Mouse (Mus musculus) testis, adult 10 weeks (tissue): ENCODE data around the gene Ugt1a10. TPM values are rescaled to one million over a fixed set of nuclear protein-coding genes. Genes with fewer than 3 reads are reported as not detected.

Experiments used
- polyA plus RNA-seq: library from polyadenylated mRNA; stranded (reverse); fragments of 350-450 nt; fragmentation: Illumina TruSeq; extraction: RNeasy Lipid Tissue Mini Kit (QIAGEN cat#74804); gene quantifications from one replicate; pipeline ENCODE4 v1.2.3, GENCODE M21; 2014; ENCODE audit warnings: low read depth, low replicate concordance

Ugt1a10 gene
- not detected for polyA plus RNA-seq

GRCm38 (mm10) chr1:88055088-88055487 lies at the start of gene Ugt1a10:
Gene Ugt1a10 (plus strand): TSS chr1:88055388.

DNA sequence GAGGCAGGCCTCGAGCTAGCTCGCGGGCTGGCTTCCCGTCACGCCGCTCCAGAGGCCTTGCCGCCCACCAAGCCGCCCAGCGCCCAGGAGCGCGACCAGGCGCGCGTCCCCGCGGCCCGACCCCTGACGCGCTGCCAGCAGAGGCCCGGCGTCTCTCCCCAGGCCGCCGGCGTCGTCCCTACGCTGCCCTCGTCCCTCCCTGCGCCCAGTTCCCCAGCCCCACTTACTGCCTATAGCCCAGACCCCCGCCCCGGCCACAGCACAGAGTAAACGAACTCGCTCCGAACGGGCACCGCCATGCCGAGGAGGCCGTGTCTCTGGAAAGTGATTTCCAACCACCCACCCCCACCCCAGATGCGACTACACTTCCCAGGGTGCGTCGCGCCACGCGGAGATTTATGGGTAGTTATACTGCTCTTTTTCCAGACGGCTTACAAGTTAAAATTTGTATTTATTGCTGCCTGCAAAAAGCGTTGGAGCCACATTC lies 46.9 kb upstream of the Ugt1a10 start, which contains the start of gene Usp40:
Gene Usp40, minus strand, starts transcription at position 341 of the 487 bp plus-strand sequence.

GRCm38 (mm10) chr1:88070495-88070894 lies 15.3 kb downstream of the Ugt1a10 start, which contains the start of gene Ugt1a9:
Gene Ugt1a9 (plus strand): TSS chr1:88070800.

DNA sequence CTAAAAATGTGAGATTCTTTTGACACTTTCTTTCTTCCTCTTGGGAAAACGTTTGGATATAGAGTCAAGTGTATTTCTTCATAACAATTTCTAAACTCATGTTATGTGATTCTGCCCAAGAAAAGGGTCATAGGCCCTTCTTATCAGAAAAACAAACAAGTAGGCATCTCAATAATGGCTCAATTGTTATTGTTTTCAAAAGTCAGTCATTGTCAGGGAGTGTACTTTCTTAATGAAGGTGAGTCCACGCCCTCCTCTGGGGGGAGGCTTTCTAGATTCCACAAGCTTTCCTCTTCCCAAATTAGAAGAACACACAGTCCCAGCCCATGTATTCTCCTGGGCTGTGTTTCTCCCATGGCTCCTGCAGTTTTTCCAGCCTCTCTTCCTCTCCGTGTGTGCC lies 32.3 kb downstream of the Ugt1a10 start, which contains the start of gene Ugt1a8:
Gene Ugt1a8, plus strand, starts transcription at position 301 of the 400 bp plus-strand sequence.

GRCm38 (mm10) chr1:88094941-88095492 lies 39.8 kb downstream of the Ugt1a10 start, which contains the start of gene Ugt1a7c:
Gene Ugt1a7c (plus strand): TSS chr1:88095062.

GRCm38 (mm10) chr1:88103019-88103418 lies 47.8 kb downstream of the Ugt1a10 start, which contains the start of gene Ugt1a6b:
Gene Ugt1a6b (plus strand): TSS chr1:88103252.

GRCm38 (mm10) chr1:88134457-88135011 lies 79.3 kb downstream of the Ugt1a10 start, which contains the start of gene Ugt1a6a:
Gene Ugt1a6a (plus strand): TSS chr1:88134809.

GRCm38 (mm10) chr1:88165711-88166110 lies 110.5 kb downstream of the Ugt1a10 start, which contains the start of gene Ugt1a5:
Gene Ugt1a5 (plus strand): TSS chr1:88166012.

DNA sequence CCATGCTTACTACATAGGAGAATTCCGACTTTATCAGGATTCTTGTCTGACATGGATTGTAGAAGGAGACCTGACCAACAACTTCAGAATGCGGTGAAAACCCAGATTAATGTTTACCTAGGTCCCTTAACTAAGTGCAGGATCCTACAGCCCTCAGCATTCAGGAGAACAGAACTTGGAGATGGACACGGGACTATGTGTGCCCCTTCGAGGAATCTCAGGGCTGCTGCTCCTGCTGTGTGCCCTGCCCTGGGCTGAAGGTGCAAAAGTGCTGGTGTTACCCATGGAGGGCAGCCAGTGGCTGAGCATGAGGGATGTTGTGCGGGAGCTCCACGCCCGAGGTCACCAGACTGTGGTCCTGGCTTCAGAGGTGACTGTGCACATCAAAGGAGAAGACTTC lies 145.3 kb downstream of the Ugt1a10 start, which contains the start of gene Ugt1a2:
Gene Ugt1a2, plus strand, starts transcription at position 146 of the 400 bp plus-strand sequence.

GRCm38 (mm10) chr1:88205294-88205922 lies 150.2 kb downstream of the Ugt1a10 start, which contains the start of gene Dnajb3:
Gene Dnajb3 (minus strand): TSS chr1:88205782.

GRCm38 (mm10) chr1:88211812-88212211 lies 156.6 kb downstream of the Ugt1a10 start, which contains the start of gene Ugt1a1:
Gene Ugt1a1 (plus strand): TSS chr1:88211959.

GRCm38 (mm10) chr1:88226670-88227379 lies 171.6 kb downstream of the Ugt1a10 start, which contains the start of gene Mroh2a:
Gene Mroh2a (plus strand): TSS chr1:88226986.

Other genes with a start within 250 kb of the Ugt1a10 start
- gene Dgkd, start 202.1 kb upstream of the Ugt1a10 start, polyA plus RNA-seq, result 138 TPM
- 23.4 TPM for gene Usp40, start 46.8 kb upstream of the Ugt1a10 start, polyA plus RNA-seq
- not detected for gene Ugt1a9, start 15.4 kb downstream of the Ugt1a10 start, polyA plus RNA-seq
- not detected for gene Ugt1a8, start 32.4 kb downstream of the Ugt1a10 start, polyA plus RNA-seq
- 22.5 TPM for gene Ugt1a7c, start 39.7 kb downstream of the Ugt1a10 start, polyA plus RNA-seq
- 2.3 TPM for gene Ugt1a6b, start 47.9 kb downstream of the Ugt1a10 start, polyA plus RNA-seq
- gene Ugt1a6a, start 79.4 kb downstream of the Ugt1a10 start, polyA plus RNA-seq, result 42.1 TPM
- gene Ugt1a5, start 110.6 kb downstream of the Ugt1a10 start, polyA plus RNA-seq, result not detected
- 0.14 TPM for gene Ugt1a2, start 145.2 kb downstream of the Ugt1a10 start, polyA plus RNA-seq
- 799 TPM for gene Dnajb3, start 150.4 kb downstream of the Ugt1a10 start, polyA plus RNA-seq
- 0.57 TPM for gene Ugt1a1, start 156.6 kb downstream of the Ugt1a10 start, polyA plus RNA-seq
- 78.3 TPM for gene Mroh2a, start 171.6 kb downstream of the Ugt1a10 start, polyA plus RNA-seq
- gene Hjurp, start 222.2 kb downstream of the Ugt1a10 start, polyA plus RNA-seq, result 27.0 TPM
- 2.1 TPM for gene Trpm8, start 222.3 kb downstream of the Ugt1a10 start, polyA plus RNA-seq